8 mouse cellular contexts compared by ENCODE assay signal in the genomic region with DNA sequence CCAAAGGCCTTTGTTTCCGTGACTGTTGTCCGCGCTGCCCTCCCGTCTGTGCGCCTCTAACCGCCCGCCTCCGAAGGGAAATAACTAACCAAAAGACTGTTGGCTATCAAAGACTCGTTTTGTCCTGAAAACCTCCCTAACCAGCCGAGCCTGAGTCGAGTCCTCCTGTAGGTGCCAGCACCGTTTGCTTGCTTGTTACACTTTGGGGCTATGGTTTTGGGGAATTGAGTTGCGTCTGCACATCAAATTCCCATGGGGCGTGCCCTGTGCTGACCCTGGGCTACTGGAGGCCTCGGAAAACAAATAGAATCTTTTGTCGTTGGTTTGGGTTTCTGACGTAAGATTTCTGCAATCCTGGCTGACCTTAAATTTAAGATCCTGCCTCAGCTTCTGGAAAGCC. TPM values are rescaled to one million over a fixed set of nuclear protein-coding genes. Genes with fewer than 3 reads are reported as not detected.
A peak's percentile ranks its signal among the peaks of the same experiment; 100 is the strongest.
DNase-seq lines count a peak whose midpoint lies in the region; ATAC-seq and TF ChIP-seq lines count a peak whose summit lies in the region.

No protein-coding gene starts in this region.

- no peak for ATAC-seq in forebrain, embryonic 14.5 days
- no peak; the same call in 1 of the 2 replicates for ATAC-seq in midbrain, embryonic 14.5 days (ENCODE audit: low FRiP score, low TSS enrichment)

- no peak for TF ChIP-seq EP300 in MEL (IDR thresholded peaks at IDR 0.05; ENCODE audit: low read depth in 1 of 2, low read length in 2 of 2)

- peak overlapping the region; percentile 66 to 84 for H3K4me3 ChIP-seq in MEL (ENCODE audit: control insufficient read depth in 1 of 2, insufficient read depth in 1 of 2, low read depth in 2 of 2, low read length in 2 of 2)
- peak overlapping the region; percentile 97 for H3K4me3 ChIP-seq in forebrain, embryonic 14.5 days (ENCODE audit: low read depth, low read length)
- H3K4me3 ChIP-seq in midbrain, embryonic 14.5 days (replicated peaks; ENCODE audit: low read depth, low read length): peak overlapping the region; percentile 46

- no peak for TF ChIP-seq RAD21 in MEL (IDR thresholded peaks at IDR 0.05; ENCODE audit: low read depth, low read length)

- H3K9me3 ChIP-seq in MEL (replicated peaks; ENCODE audit: insufficient read depth, low read length): no peaks in the 10 kb centered on the region
- H3K9me3 ChIP-seq in forebrain, embryonic 14.5 days (replicated peaks; ENCODE audit: control insufficient read depth, low read length): peaks cover 3% of the 10 kb centered on the region; the same call in 1 of the 2 replicates
- no peaks in the 10 kb centered on the region for H3K9me3 ChIP-seq in midbrain, embryonic 14.5 days (ENCODE audit: control insufficient read depth, low read length)

- TF ChIP-seq POLR2A in MEL (IDR thresholded peaks at IDR 0.05; ENCODE audit: control insufficient read depth in 1 of 2, insufficient read depth in 1 of 2, low read depth in 1 of 2, low read length in 2 of 2, poor library complexity in 1 of 2): peak; percentile 55 to 70

- WGBS in forebrain, embryonic 14.5 days: under 1% methylated on average over 17 of the region's 17 CpGs
- WGBS in midbrain, embryonic 14.5 days: under 1% methylated on average over 17 of the region's 17 CpGs

- peaks cover 11 to 12% of the 10 kb centered on the region in 2 experiments for H3K36me3 ChIP-seq in MEL (ENCODE audit: control insufficient read depth in 1 of 2, insufficient read depth in 2 of 2, low read length in 2 of 2)
- peaks cover 29% of the 10 kb centered on the region for H3K36me3 ChIP-seq in forebrain, embryonic 14.5 days (ENCODE audit: control insufficient read depth, insufficient read depth, low read length)
- peaks cover 28% of the 10 kb centered on the region for H3K36me3 ChIP-seq in midbrain, embryonic 14.5 days (ENCODE audit: control insufficient read depth, insufficient read depth, low read length)

- peak overlapping the region; percentile 95 for H3K27ac ChIP-seq in MEL (ENCODE audit: control insufficient read depth, low read depth, low read length)
- H3K27ac ChIP-seq in forebrain, embryonic 14.5 days (ENCODE audit: low read depth, low read length): peak overlapping the region; percentile 94
- H3K27ac ChIP-seq in midbrain, embryonic 14.5 days (replicated peaks; ENCODE audit: low read depth, low read length): peak overlapping the region; percentile 94

- H3K27me3 ChIP-seq in MEL (ENCODE audit: control insufficient read depth in 1 of 2, insufficient read depth in 2 of 2, low read length in 2 of 2): no peaks in the 10 kb centered on the region
- no peaks in the 10 kb centered on the region for H3K27me3 ChIP-seq in forebrain, embryonic 14.5 days (replicated peaks; ENCODE audit: control insufficient read depth, insufficient read depth, low read length)
- 0 out of 2 replicates have a peak, but pooled peaks cover under 1% of the 10 kb centered on the region for H3K27me3 ChIP-seq in midbrain, embryonic 14.5 days (ENCODE audit: control insufficient read depth, insufficient read depth, low read length)

- peak overlapping the region; percentile 77 for H3K9ac ChIP-seq in MEL (ENCODE audit: control insufficient read depth, low read depth, low read length, poor library complexity, severe bottlenecking)
- H3K9ac ChIP-seq in forebrain, embryonic 14.5 days (ENCODE audit: low read length): peak overlapping the region; percentile 81
- peak overlapping the region; percentile 62 for H3K9ac ChIP-seq in midbrain, embryonic 14.5 days (replicated peaks; ENCODE audit: low read length)

- H3K4me2 ChIP-seq in forebrain, embryonic 14.5 days (ENCODE audit: low read length): peak overlapping the region; percentile 75
- H3K4me2 ChIP-seq in midbrain, embryonic 14.5 days (ENCODE audit: low read length): peak overlapping the region; percentile 69

- H3K4me1 ChIP-seq in MEL (ENCODE audit: control insufficient read depth in 1 of 2, insufficient read depth in 2 of 2, low read length in 2 of 2): peaks cover 0 to 6% of the 10 kb centered on the region in 2 experiments; a peak in 2 of 4 replicates
- peaks cover 7% of the 10 kb centered on the region; the same call in 1 of the 2 replicates for H3K4me1 ChIP-seq in forebrain, embryonic 14.5 days (ENCODE audit: control insufficient read depth, insufficient read depth, low read length)
- H3K4me1 ChIP-seq in midbrain, embryonic 14.5 days (ENCODE audit: control insufficient read depth, insufficient read depth, low read length): peaks cover 13% of the 10 kb centered on the region

- DNase-seq in adrenal gland, postnatal 36 days: peak; percentile 52 to 65
- no peak for DNase-seq in adrenal gland, postnatal 25 days
- DNase-seq in MEL (ENCODE audit: low read depth, low spot score): peak; percentile 86
- no peak for DNase-seq in forebrain, embryonic 14.5 days (ENCODE audit: low spot score)
- peak; percentile 61 for DNase-seq in kidney, postnatal 14 days
- DNase-seq in midbrain, embryonic 14.5 days: no peak
- DNase-seq in thymus, postnatal 0 days (ENCODE audit: low spot score): no peak
- DNase-seq in frontal cortex, adult 2 months (ENCODE audit: extremely low spot score in 1 of 2, low spot score in 1 of 2): no peak

- TF ChIP-seq CTCF in MEL (IDR thresholded peaks at IDR 0.05 in 2 of 3, conservative IDR thresholded peaks at IDR 0.05 in 1 of 3; ENCODE audit: control insufficient read depth in 1 of 3, insufficient read depth in 1 of 3, low read depth in 2 of 3, low read length in 3 of 3, poor library complexity in 1 of 3, severe bottlenecking in 1 of 3): no peak

- H3K79me2 ChIP-seq in MEL (ENCODE audit: control insufficient read depth, insufficient read depth, low read length, poor library complexity): peaks cover 45% of the 10 kb centered on the region

TF ChIP-seq in MEL, 35 proteins besides CTCF, POLR2A, EP300 and RAD21:
- TF ChIP-seq MAX (IDR thresholded peaks at IDR 0.05; ENCODE audit: low read length) (no peak), TBP (IDR thresholded peaks at IDR 0.05; ENCODE audit: low read depth, low read length) (peak; percentile 80), ZMIZ1 (IDR thresholded peaks at IDR 0.05; ENCODE audit: low read depth, low read length) (no peak)

RNA-seq across cellular contexts. Expression of a gene that starts 0.8 kb away (rescaled TPM):
- total RNA-seq in adrenal gland, postnatal 36 days (2021): 1,000 to 10,000 TPM; 1,621 to 1,757 TPM
- 1,469 and 1,540 TPM in 2 replicates for total RNA-seq in adrenal gland, postnatal 25 days (2021)
- 2,773 and 3,160 TPM in 2 replicates for total RNA-seq in MEL (2012; rRNA removed)
- polyA plus RNA-seq in MEL (2012; ENCODE audit: insufficient read depth in 1 of 2, insufficient read length in 2 of 2, low read depth in 1 of 2, low replicate concordance in 2 of 2, missing spikeins in 1 of 2): 1,000 to 10,000 TPM; 2,091 to 3,727 TPM
- 1,037 and 1,253 TPM in 2 replicates for polyA plus RNA-seq in forebrain, embryonic 14.5 days (2014; fragmentation: Nextera tagmentation; extraction: Ambion mirVana)
- 746 and 846 TPM in 2 replicates for polyA plus RNA-seq in midbrain, embryonic 14.5 days (2014; fragmentation: Nextera tagmentation; extraction: Ambion mirVana)
- 2,581 and 2,590 TPM in 2 replicates for polyA plus RNA-seq in thymus, postnatal 0 days (2015; fragmentation: Nextera tagmentation; extraction: Ambion mirVana)
- polyA plus RNA-seq in frontal cortex, adult 2 months (2012; rRNA removed): 1,438 and 1,804 TPM in 2 replicates

RNA-seq across cellular contexts. Expression of a gene that starts 5.1 kb away (rescaled TPM):
- 1,000 to 10,000 TPM; 1,231 to 1,372 TPM for total RNA-seq in adrenal gland, postnatal 36 days (2021)
- 1,211 and 1,259 TPM in 2 replicates for total RNA-seq in adrenal gland, postnatal 25 days (2021)
- total RNA-seq in MEL (2012; rRNA removed): 2,482 and 2,708 TPM in 2 replicates
- 1,000 to 10,000 TPM; 3,189 to 5,434 TPM for polyA plus RNA-seq in MEL (2012; ENCODE audit: insufficient read depth in 1 of 2, insufficient read length in 2 of 2, low read depth in 1 of 2, low replicate concordance in 2 of 2, missing spikeins in 1 of 2)
- polyA plus RNA-seq in forebrain, embryonic 14.5 days (2014; fragmentation: Nextera tagmentation; extraction: Ambion mirVana): 981 and 1,280 TPM in 2 replicates
- polyA plus RNA-seq in midbrain, embryonic 14.5 days (2014; fragmentation: Nextera tagmentation; extraction: Ambion mirVana): 915 and 960 TPM in 2 replicates
- 2,260 and 2,287 TPM in 2 replicates for polyA plus RNA-seq in thymus, postnatal 0 days (2015; fragmentation: Nextera tagmentation; extraction: Ambion mirVana)
- 383 and 419 TPM in 2 replicates for polyA plus RNA-seq in frontal cortex, adult 2 months (2012; rRNA removed)

RNA-seq across cellular contexts. Expression of a gene that starts 6.7 kb away (rescaled TPM):
- total RNA-seq in adrenal gland, postnatal 36 days (2021): not detected
- total RNA-seq in adrenal gland, postnatal 25 days (2021): not detected in 2 replicates
- 0.69 and 3.9 TPM in 2 replicates for total RNA-seq in MEL (2012; rRNA removed)
- not detected for polyA plus RNA-seq in MEL (2012; ENCODE audit: insufficient read depth in 1 of 2, insufficient read length in 2 of 2, low read depth in 1 of 2, low replicate concordance in 2 of 2, missing spikeins in 1 of 2)
- 0.22 and 0.88 TPM in 2 replicates for polyA plus RNA-seq in forebrain, embryonic 14.5 days (2014; fragmentation: Nextera tagmentation; extraction: Ambion mirVana)
- 0.53 TPM in 1 of 2 replicates, not detected in the other for polyA plus RNA-seq in midbrain, embryonic 14.5 days (2014; fragmentation: Nextera tagmentation; extraction: Ambion mirVana)
- 1.5 and 2.2 TPM in 2 replicates for polyA plus RNA-seq in thymus, postnatal 0 days (2015; fragmentation: Nextera tagmentation; extraction: Ambion mirVana)
- polyA plus RNA-seq in frontal cortex, adult 2 months (2012; rRNA removed): 0.06 and 0.12 TPM in 2 replicates

RNA-seq across cellular contexts. Expression of a gene that starts 6.9 kb away (rescaled TPM):
- 10 to 100 TPM; 15.3 to 25.5 TPM for total RNA-seq in adrenal gland, postnatal 36 days (2021)
- total RNA-seq in adrenal gland, postnatal 25 days (2021): 29.1 and 32.1 TPM in 2 replicates
- 9.5 and 13.0 TPM in 2 replicates for total RNA-seq in MEL (2012; rRNA removed)
- 10 to 100 TPM in 1 of 2 experiments, not detected in 1; 35.4 TPM for polyA plus RNA-seq in MEL (2012; ENCODE audit: insufficient read depth in 1 of 2, insufficient read length in 2 of 2, low read depth in 1 of 2, low replicate concordance in 2 of 2, missing spikeins in 1 of 2)
- polyA plus RNA-seq in forebrain, embryonic 14.5 days (2014; fragmentation: Nextera tagmentation; extraction: Ambion mirVana): 0.61 and 1.3 TPM in 2 replicates
- 0.50 and 1.4 TPM in 2 replicates for polyA plus RNA-seq in midbrain, embryonic 14.5 days (2014; fragmentation: Nextera tagmentation; extraction: Ambion mirVana)
- 21.5 and 24.5 TPM in 2 replicates for polyA plus RNA-seq in thymus, postnatal 0 days (2015; fragmentation: Nextera tagmentation; extraction: Ambion mirVana)
- polyA plus RNA-seq in frontal cortex, adult 2 months (2012; rRNA removed): 25.2 and 29.6 TPM in 2 replicates

RNA-seq across cellular contexts. Expression of a gene that starts 24.8 kb away (rescaled TPM):
- 10 to 100 TPM; 59.1 to 77.0 TPM for total RNA-seq in adrenal gland, postnatal 36 days (2021)
- total RNA-seq in adrenal gland, postnatal 25 days (2021): 61.7 and 74.3 TPM in 2 replicates
- total RNA-seq in MEL (2012; rRNA removed): 119 and 141 TPM in 2 replicates
- 100 to 1,000 TPM in 1 of 2 experiments, not detected in 1; 148 TPM for polyA plus RNA-seq in MEL (2012; ENCODE audit: insufficient read depth in 1 of 2, insufficient read length in 2 of 2, low read depth in 1 of 2, low replicate concordance in 2 of 2, missing spikeins in 1 of 2)
- 101 and 108 TPM in 2 replicates for polyA plus RNA-seq in forebrain, embryonic 14.5 days (2014; fragmentation: Nextera tagmentation; extraction: Ambion mirVana)
- 92.8 and 96.2 TPM in 2 replicates for polyA plus RNA-seq in midbrain, embryonic 14.5 days (2014; fragmentation: Nextera tagmentation; extraction: Ambion mirVana)
- 88.2 and 93.1 TPM in 2 replicates for polyA plus RNA-seq in thymus, postnatal 0 days (2015; fragmentation: Nextera tagmentation; extraction: Ambion mirVana)
- 54.2 and 61.5 TPM in 2 replicates for polyA plus RNA-seq in frontal cortex, adult 2 months (2012; rRNA removed)

Comparison
In these comparisons a context has a peak if more than half of its experiments do, and no peak if none do; other contexts are left out.
1. DNase-seq: peak in adrenal gland, postnatal 36 days (2 of 2), MEL (single experiment) and kidney, postnatal 14 days (single experiment); none in adrenal gland, postnatal 25 days (single experiment), forebrain, embryonic 14.5 days (single experiment), midbrain, embryonic 14.5 days (single experiment), thymus, postnatal 0 days (single experiment) and frontal cortex, adult 2 months (0 of 2).
2. H3K4me3 ChIP-seq: peak in every context shown above with its lines; median percentile 97 in forebrain, embryonic 14.5 days; 75 in MEL; 46 in midbrain, embryonic 14.5 days.
3. Peak in every context shown above with its lines, with median percentiles within 50 percentile points of each other: H3K27ac ChIP-seq and H3K9ac ChIP-seq.